Mouse (Mus musculus) T-helper 2 cell (primary cell): ENCODE results near the gene St13.

Experiments used
- in situ Hi-C: fragments of 300-600 bp; cut with MboI, MseI; formaldehyde crosslinking; loops from one replicate; pipeline ENCODE4 v1.15.1; 2025; ENCODE audit warnings: high pct_unique_total_duplicates

St13 gene

DNA sequence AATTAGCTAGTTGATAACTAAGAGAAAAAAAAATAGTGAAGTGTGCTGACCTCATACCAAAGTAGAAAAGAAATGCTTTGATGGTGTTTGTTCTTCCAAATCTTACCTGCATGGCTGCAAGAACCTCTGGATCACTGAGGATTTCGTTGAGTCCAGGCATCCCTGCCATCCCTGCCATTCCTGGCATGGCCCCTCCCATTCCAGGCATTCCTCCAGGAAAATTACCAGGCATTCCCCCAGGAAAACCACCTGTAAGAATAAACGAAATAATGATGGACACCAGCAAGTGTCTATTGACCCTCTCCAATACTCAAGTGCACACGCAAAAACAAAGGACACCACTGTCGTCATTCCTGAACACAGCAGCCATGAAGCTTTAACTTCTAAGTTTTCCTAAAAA, 33.6 kb downstream of the St13 start:
- in situ Hi-C loops = no loop called here

DNA sequence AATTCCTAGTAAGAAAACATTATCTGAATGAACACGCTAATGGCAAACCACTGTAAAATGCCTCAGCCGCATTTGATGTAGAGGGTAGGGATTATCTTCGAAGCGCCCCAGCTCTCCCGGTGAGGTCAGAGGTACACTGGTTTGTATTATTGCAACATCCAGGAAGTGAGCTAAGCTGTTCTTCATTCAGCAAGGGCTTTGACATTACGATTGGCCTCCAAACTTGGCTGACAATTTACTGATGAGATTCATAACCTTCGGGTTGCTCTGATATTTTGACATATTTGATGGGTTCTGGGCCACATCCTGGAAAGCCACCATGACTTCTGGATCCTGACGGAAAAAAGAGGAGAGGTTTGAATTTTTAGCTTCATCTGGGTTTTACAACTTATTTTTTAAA, 34.6 kb downstream of the St13 start:
- in situ Hi-C loops = no loop called here

- in situ Hi-C loops = loop anchor here (5.0 kb wide), 1 partner anchor 33 kb away; no protein-coding TSS in a partner anchor
These were observed 35.6 kb downstream of the St13 start for GRCm38 (mm10) chr15:81364271-81364670.

GRCm38 (mm10) chr15:81362501-81362900, 37.4 kb downstream of the St13 start:
- in situ Hi-C loops = loop anchor here (5.0 kb wide), 1 partner anchor 35 kb away; no protein-coding TSS in a partner anchor

- in situ Hi-C loops = loop anchor here (5.0 kb wide), 1 partner anchor 36 kb away; no protein-coding TSS in a partner anchor
These were observed 38.4 kb downstream of the St13 start for GRCm38 (mm10) chr15:81361417-81362015.

GRCm38 (mm10) chr15:81361022-81361404, 38.9 kb downstream of the St13 start:
- in situ Hi-C loops = loop anchor here (5.0 kb wide), 1 partner anchor 36 kb away; no protein-coding TSS in a partner anchor

- in situ Hi-C loops = loop anchor here (5.0 kb wide), 1 partner anchor 37 kb away; no protein-coding TSS in a partner anchor
These were observed 39.4 kb downstream of the St13 start, which contains the start of gene Slc25a17 for GRCm38 (mm10) chr15:81360345-81361021. Gene Slc25a17 (minus strand): TSS chr15:81360812.

DNA sequence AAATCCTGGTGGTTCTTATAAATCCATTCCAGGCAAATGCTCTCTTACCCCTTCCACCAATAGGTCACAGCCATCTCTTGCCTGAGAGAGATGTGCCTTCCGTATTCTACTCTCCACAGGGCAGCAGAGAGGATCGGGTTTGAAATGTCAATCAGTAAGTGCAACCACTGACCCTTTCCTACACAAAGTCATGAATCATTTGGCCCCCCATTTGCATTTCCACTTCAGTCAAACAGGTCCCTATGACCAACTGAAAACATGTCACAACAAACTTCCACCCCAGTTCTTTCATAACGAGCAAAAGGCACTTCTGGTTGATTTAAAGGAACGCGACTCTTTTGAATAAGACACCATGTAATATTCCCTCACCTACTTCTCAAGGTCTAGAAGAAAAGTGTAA, 40.5 kb downstream of the St13 start:
- in situ Hi-C loops = no loop called here

DNA sequence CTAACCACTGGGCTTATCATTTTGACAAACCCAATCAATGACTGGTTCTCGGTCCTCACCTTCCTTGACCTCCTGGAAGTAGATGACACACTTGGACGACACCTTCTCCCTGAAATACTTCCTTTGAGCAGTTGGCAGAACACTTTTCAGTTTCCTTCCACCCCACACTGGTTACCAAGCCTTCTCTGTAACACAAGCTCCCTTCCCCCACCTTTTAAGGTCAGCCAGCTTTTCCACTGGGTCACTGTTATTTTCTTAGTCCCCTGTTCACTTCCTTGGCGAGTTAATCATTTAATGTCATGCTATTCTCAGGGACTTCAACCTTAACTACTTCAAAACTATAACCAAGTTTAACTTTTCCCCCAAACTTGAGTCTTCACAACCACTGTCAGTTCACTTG, 40.9 kb downstream of the St13 start:
- in situ Hi-C loops = no loop called here

- in situ Hi-C loops = no loop called here
These were observed 42.9 kb downstream of the St13 start for GRCm38 (mm10) chr15:81356946-81357345.

GRCm38 (mm10) chr15:81355146-81355761, 44.6 kb downstream of the St13 start:
- in situ Hi-C loops = no loop called here

GRCm38 (mm10) chr15:81352638-81353037, 47.2 kb downstream of the St13 start:
- in situ Hi-C loops = no loop called here

- in situ Hi-C loops = no loop called here
These were observed 49.5 kb downstream of the St13 start for GRCm38 (mm10) chr15:81350401-81350800.

DNA sequence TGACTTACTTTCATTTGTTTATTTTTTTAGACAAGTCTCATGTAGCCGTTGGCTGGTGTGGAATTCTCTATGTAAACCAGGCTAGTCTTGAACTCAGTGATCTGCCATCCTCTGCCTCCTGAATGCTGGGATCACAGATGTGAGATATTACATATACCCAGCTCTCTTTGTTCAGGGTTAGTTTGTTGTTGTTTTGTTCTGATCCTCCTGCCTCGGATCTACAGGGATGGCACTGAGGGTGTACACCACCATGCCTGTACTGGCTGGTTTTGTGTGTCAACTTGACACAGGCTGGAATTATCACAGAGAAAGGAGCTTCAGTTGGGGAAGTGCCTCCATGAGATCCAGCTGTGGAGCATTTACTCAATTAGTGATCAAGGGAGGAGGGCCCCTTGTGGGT, 51.5 kb downstream of the St13 start:
- in situ Hi-C loops = no loop called here

DNA sequence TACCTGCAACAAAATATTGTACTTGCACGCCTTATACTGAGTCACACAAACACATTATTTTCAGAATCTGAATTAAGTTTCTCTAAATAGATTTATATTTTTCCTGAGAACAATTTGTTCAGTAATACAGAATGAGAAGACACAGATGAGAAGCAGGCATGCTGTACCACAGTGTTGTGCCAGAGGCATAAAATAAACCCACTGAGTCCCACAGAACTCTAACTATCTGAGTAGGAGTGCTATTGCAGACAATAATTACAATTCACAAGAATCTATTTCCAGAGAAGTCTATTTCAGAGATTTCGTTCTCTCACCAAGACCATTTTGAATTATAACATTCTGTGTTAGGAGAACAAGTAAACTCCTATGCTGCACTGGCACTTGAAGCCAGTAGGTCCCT, 52.4 kb downstream of the St13 start:
- in situ Hi-C loops = no loop called here

DNA sequence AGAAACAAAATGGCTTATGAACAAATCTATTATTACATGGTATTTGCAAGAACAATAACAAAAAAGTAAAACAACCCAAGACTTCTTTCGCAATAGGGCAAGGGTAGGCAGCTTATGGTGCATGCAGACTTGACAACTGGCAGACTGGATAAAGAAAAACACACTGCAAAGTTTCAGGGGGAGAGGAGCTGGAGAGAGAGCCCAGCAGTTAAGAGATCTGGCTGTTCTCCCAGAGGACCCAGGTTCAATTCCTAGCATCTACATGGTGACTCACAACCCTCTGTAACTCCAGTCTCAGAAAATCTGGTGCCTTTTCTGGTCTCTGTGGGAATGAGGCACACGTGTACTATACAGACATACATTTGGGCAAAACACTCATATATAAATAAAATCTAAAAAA, 58.5 kb downstream of the St13 start:
- in situ Hi-C loops = no loop called here

DNA sequence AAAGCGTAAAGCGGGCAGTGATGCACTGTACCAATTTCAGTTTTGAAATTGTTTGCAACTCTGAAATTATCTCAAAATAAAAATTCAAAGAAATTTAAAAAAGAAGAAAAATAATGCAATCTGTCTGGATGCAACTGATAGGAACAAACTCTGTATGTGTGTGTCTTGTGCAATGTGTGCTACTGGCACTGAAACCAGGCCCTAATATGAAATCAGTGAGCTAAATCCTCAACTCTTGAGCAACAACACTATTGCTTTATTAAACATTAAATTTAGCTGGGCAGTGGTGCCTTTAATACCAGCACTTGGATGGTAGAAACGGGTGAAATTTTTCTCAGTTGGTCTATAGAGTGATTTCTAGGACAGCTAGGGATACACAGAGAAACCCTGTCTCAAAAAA, 60.7 kb downstream of the St13 start:
- in situ Hi-C loops = no loop called here

- in situ Hi-C loops = no loop called here
These were observed 63.4 kb downstream of the St13 start for GRCm38 (mm10) chr15:81336466-81336865.

DNA sequence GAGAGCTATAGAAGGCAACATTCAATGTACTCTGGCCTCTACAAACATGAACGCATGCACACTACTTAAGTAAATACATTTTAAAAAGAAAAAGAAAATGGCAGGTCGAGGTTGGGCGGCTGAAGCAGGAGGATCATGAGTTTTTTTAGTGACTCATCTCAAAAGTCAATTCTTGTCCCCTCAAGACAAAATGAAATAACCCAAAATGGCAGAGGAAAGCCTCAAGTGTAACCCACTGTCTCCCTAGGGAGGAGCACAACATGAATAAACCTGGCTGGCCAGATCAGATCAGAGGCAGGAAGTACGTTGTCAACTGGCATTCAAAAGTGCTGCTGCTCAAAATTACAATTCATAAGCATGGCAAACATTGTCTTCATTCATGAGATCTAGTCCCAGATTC, 67.4 kb downstream of the St13 start:
- in situ Hi-C loops = no loop called here

GRCm38 (mm10) chr15:81330816-81331433, 69.0 kb downstream of the St13 start:
- in situ Hi-C loops = no loop called here

GRCm38 (mm10) chr15:81329721-81330369, 70.0 kb downstream of the St13 start:
- in situ Hi-C loops = no loop called here

GRCm38 (mm10) chr15:81327501-81327900, 72.4 kb downstream of the St13 start:
- in situ Hi-C loops = no loop called here
